Mouse (Mus musculus): ENCODE measurements at regions not wholly inside any gene's neighbourhood (a gene's known extent, or its start where the extent isn't known, plus 50 kb on each side); places are given as distances from the start of the nearest gene placed in this dataset.

GRCm38 (mm10) chr15:86925081-86925749, 618.9 kb upstream of the Fam19a5 start:
- no peaks in the 10 kb centered on the region for H3K4me1 ChIP-seq
- no peak for TF ChIP-seq GATA1 (IDR thresholded peaks at IDR 0.05; ENCODE audit: borderline replicate concordance, low read length)
- TF ChIP-seq FLI1 (IDR thresholded peaks at IDR 0.05; ENCODE audit: low read length): no peak
- H3K9me3 ChIP-seq: peaks cover 20% of the 10 kb centered on the region; the same call in 1 of the 2 replicates
- H3K4me3 ChIP-seq (replicated peaks): no peak overlapping the region
- H3K36me3 ChIP-seq (replicated peaks; ENCODE audit: low read length): no peaks in the 10 kb centered on the region
- H3K27me3 ChIP-seq (replicated peaks): no peaks in the 10 kb centered on the region

- H3K36me3 ChIP-seq (replicated peaks; ENCODE audit: low read length): no peaks in the 10 kb centered on the region
- no peaks in the 10 kb centered on the region for H3K27me3 ChIP-seq (replicated peaks)
- H3K9me3 ChIP-seq: peaks cover 53% of the 10 kb centered on the region
- H3K4me1 ChIP-seq: no peaks in the 10 kb centered on the region
- H3K4me3 ChIP-seq (replicated peaks): peak overlapping the region; percentile 29
- TF ChIP-seq GATA1 (IDR thresholded peaks at IDR 0.05; ENCODE audit: borderline replicate concordance, low read length) (no peak), FLI1 (IDR thresholded peaks at IDR 0.05; ENCODE audit: low read length) (no peak)
Observed at GRCm38 (mm10) chr15:86932345-86933075, 611.6 kb upstream of the Fam19a5 start.

GRCm38 (mm10) chr15:86937364-86937763, 606.7 kb upstream of the Fam19a5 start:
- TF ChIP-seq FLI1 (IDR thresholded peaks at IDR 0.05; ENCODE audit: low read length) (no peak), GATA1 (IDR thresholded peaks at IDR 0.05; ENCODE audit: borderline replicate concordance, low read length) (no peak)
- H3K27me3 ChIP-seq (replicated peaks): no peaks in the 10 kb centered on the region
- no peaks in the 10 kb centered on the region for H3K4me1 ChIP-seq
- no peak overlapping the region for H3K4me3 ChIP-seq (replicated peaks)
- peaks cover 60% of the 10 kb centered on the region for H3K9me3 ChIP-seq
- H3K36me3 ChIP-seq (replicated peaks; ENCODE audit: low read length): no peaks in the 10 kb centered on the region

GRCm38 (mm10) chr15:86944529-86944928, 599.6 kb upstream of the Fam19a5 start:
- TF ChIP-seq FLI1 (IDR thresholded peaks at IDR 0.05; ENCODE audit: low read length) (no peak), GATA1 (IDR thresholded peaks at IDR 0.05; ENCODE audit: borderline replicate concordance, low read length) (no peak)
- no peaks in the 10 kb centered on the region for H3K36me3 ChIP-seq (replicated peaks; ENCODE audit: low read length)
- H3K4me1 ChIP-seq: peaks cover 3% of the 10 kb centered on the region; the same call in 1 of the 2 replicates
- H3K27me3 ChIP-seq (replicated peaks): no peaks in the 10 kb centered on the region
- no peak overlapping the region for H3K4me3 ChIP-seq (replicated peaks)
- peaks cover 60% of the 10 kb centered on the region for H3K9me3 ChIP-seq

GRCm38 (mm10) chr15:86952593-86952992, 591.5 kb upstream of the Fam19a5 start:
- Histone ChIP-seq H3K9me3 (peaks cover 48% of the 10 kb centered on the region), H3K27me3 (replicated peaks) (no peaks in the 10 kb centered on the region), H3K36me3 (replicated peaks; ENCODE audit: low read length) (no peaks in the 10 kb centered on the region), H3K4me1 (no peaks in the 10 kb centered on the region), H3K4me3 (replicated peaks) (no peak overlapping the region)
- TF ChIP-seq FLI1 (IDR thresholded peaks at IDR 0.05; ENCODE audit: low read length) (no peak), GATA1 (IDR thresholded peaks at IDR 0.05; ENCODE audit: borderline replicate concordance, low read length) (no peak)

GRCm38 (mm10) chr15:86957872-86958271, 586.2 kb upstream of the Fam19a5 start:
- no peaks in the 10 kb centered on the region for H3K36me3 ChIP-seq (replicated peaks; ENCODE audit: low read length)
- no peaks in the 10 kb centered on the region for H3K27me3 ChIP-seq (replicated peaks)
- H3K4me1 ChIP-seq: no peaks in the 10 kb centered on the region
- peaks cover 66% of the 10 kb centered on the region for H3K9me3 ChIP-seq
- TF ChIP-seq GATA1 (IDR thresholded peaks at IDR 0.05; ENCODE audit: borderline replicate concordance, low read length) (no peak), FLI1 (IDR thresholded peaks at IDR 0.05; ENCODE audit: low read length) (no peak)
- no peak overlapping the region for H3K4me3 ChIP-seq (replicated peaks)

- H3K4me3 ChIP-seq (replicated peaks): peak overlapping the region; percentile 73
- H3K9me3 ChIP-seq: peaks cover 67% of the 10 kb centered on the region
- TF ChIP-seq GATA1 (IDR thresholded peaks at IDR 0.05; ENCODE audit: borderline replicate concordance, low read length) (no peak), FLI1 (IDR thresholded peaks at IDR 0.05; ENCODE audit: low read length) (no peak)
- no peaks in the 10 kb centered on the region for H3K36me3 ChIP-seq (replicated peaks; ENCODE audit: low read length)
- H3K4me1 ChIP-seq: no peaks in the 10 kb centered on the region
- H3K27me3 ChIP-seq (replicated peaks): no peaks in the 10 kb centered on the region
Observed at GRCm38 (mm10) chr15:86962921-86963320, 581.2 kb upstream of the Fam19a5 start.

- no peak overlapping the region for H3K4me3 ChIP-seq (replicated peaks)
- H3K27me3 ChIP-seq (replicated peaks): no peaks in the 10 kb centered on the region
- TF ChIP-seq GATA1 (IDR thresholded peaks at IDR 0.05; ENCODE audit: borderline replicate concordance, low read length) (no peak), FLI1 (IDR thresholded peaks at IDR 0.05; ENCODE audit: low read length) (no peak)
- H3K36me3 ChIP-seq (replicated peaks; ENCODE audit: low read length): no peaks in the 10 kb centered on the region
- peaks cover 69% of the 10 kb centered on the region for H3K9me3 ChIP-seq
- H3K4me1 ChIP-seq: no peaks in the 10 kb centered on the region
Observed at GRCm38 (mm10) chr15:86963486-86963885, 580.6 kb upstream of the Fam19a5 start.

- no peak overlapping the region for H3K4me3 ChIP-seq (replicated peaks)
- H3K4me1 ChIP-seq: no peaks in the 10 kb centered on the region
- no peaks in the 10 kb centered on the region for H3K36me3 ChIP-seq (replicated peaks; ENCODE audit: low read length)
- no peak for TF ChIP-seq FLI1 (IDR thresholded peaks at IDR 0.05; ENCODE audit: low read length)
- TF ChIP-seq GATA1 (IDR thresholded peaks at IDR 0.05; ENCODE audit: borderline replicate concordance, low read length): no peak
- no peaks in the 10 kb centered on the region for H3K27me3 ChIP-seq (replicated peaks)
- peaks cover 66% of the 10 kb centered on the region for H3K9me3 ChIP-seq
Observed at GRCm38 (mm10) chr15:86971436-86971835, 572.7 kb upstream of the Fam19a5 start.

- Histone ChIP-seq H3K27me3 (replicated peaks) (no peaks in the 10 kb centered on the region), H3K4me1 (no peaks in the 10 kb centered on the region), H3K4me3 (replicated peaks) (peak overlapping the region; percentile 16), H3K36me3 (replicated peaks; ENCODE audit: low read length) (no peaks in the 10 kb centered on the region), H3K9me3 (peaks cover 82% of the 10 kb centered on the region)
- no peak for TF ChIP-seq GATA1 (IDR thresholded peaks at IDR 0.05; ENCODE audit: borderline replicate concordance, low read length)
- no peak for TF ChIP-seq FLI1 (IDR thresholded peaks at IDR 0.05; ENCODE audit: low read length)
Observed at GRCm38 (mm10) chr15:86996196-86996595, 547.9 kb upstream of the Fam19a5 start.
